Mouse (Mus musculus) 416B (cell line): Measurements from ENCODE around the gene Dlgap3.

Experiments
- DNase-seq: peaks from one replicate; pipeline ENCODE4 v3.0.0; 2011; ENCODE audit warnings: low read depth

The Dlgap3 gene

DNA sequence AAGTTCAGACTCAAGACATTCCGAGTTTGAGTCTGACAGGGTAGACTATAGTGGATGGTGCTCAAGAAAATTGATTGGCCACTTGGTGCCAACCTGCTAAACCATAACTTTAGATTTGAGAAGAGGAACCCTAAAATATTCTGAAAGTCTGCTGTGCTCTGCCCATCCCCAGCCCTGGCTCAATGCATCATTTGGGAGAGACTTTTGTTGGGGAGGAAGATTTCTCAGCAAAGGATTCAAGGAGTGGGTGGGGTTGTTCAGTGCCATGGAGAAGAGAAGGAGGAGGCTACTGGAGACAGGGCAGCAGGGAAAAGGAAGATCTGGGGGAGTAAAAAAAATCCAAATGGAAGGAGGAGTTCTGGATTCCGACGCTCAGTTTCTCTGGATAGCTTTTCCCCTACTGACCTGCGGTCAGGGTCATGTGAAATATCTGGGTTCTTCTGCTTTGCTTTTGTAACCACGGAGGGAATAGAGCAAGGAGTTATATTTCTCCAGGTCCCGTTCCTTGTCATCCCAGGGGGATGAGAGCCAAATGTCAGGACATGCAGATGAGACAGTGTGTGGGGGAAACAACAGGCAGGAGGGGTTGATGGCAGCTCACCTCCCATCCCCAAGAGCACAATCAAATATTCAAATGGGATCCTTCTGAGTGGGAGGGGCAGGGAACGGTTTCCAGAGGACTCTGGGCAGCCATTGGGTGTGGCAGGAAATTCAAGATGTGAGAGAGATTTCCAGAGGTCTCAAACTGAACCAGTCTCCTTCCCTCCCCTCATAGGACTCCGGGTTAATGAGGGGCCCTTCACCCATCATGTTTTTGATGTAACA, 5.3 kb downstream of the Dlgap3 start:
- no peak for DNase-seq

GRCm38 (mm10) chr4:127174900-127175278, 5.9 kb downstream of the Dlgap3 start:
- no peak for DNase-seq

DNA sequence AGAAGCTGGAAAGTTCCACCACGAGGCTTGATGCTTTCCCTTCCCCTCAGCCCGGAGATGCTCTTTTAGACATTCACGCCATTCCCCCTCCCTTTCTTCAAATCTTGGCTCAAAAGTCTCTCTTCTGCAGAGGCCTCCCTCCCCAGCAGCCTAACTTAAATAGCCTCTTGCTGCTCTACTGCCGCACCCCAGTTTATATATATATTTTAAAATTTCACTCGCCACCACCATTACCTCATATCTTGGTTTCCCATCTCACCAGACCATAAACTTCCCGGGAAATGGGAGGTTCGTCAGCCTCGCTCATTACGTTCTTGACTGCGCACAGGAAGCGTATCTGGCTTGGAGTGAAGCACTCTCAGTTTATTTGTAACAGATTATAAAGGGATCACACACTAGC, 9.0 kb downstream of the Dlgap3 start:
- no peak for DNase-seq

DNA sequence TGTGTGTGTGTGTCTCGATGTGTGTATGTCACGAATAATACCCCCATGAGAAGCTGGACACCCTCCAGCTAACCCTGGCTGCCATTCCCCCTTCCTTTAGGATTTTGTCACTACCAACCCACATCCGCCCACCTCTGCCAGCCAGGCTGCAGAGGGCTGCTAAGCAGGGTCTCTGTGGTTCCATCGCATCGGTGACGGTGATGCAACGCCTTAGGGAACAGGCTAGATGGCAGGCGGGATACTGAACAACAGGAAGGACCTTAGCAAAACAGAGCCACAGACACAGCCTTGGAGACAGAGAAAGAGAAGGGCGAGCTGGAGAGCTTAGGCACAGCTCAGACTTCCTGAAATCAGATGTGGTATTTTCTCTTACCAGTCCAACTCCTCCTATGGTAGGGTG, 9.7 kb downstream of the Dlgap3 start:
- no peak for DNase-seq

DNA sequence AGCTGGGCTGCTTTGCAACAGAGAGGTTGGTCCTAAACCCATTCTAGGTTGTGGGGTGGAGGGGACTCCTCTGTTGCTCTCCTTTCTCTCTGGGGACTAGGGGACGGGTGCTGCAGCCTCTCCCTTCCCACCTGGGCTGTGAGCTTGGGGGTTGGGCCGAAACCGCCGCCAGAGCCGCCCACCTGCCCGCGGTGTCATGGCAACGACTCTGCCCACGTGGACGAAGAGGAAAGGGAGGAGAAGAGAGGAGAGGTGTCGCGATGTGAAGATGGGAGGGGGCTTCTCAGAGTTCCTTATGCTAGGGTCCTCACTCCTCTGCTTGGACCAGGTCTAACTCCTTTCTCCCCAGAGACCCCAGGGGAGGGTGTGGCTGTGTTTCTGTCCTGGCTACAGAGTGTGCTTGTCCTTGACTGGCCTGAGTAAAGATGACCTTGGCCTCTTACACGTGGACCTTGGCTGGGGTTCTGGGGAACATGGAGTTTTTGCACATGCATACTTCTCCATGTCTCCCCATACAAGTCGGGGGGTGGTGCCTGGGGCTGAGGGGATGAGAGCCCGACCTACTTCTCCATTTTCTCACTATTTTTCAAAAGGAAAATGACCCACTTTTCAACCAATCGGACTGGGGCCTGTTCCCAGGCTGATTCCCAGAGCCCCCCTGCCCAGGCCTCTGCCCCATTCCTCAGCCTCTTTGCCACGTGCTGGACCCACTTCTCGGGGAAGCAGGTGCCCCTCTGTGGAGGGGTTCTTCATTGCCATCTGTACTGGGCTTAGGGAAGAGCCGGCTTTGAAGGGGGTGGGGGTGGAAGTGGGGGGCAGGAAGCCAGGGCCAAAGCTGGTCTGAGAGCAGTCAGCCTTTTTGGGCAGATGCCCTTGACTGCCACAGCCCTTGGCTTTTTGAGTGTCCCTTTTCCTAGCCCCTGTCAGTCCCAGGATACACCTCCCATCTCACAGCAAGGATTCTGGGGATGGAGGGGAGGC, 10.8 kb downstream of the Dlgap3 start:
- DNase-seq: no peak

DNA sequence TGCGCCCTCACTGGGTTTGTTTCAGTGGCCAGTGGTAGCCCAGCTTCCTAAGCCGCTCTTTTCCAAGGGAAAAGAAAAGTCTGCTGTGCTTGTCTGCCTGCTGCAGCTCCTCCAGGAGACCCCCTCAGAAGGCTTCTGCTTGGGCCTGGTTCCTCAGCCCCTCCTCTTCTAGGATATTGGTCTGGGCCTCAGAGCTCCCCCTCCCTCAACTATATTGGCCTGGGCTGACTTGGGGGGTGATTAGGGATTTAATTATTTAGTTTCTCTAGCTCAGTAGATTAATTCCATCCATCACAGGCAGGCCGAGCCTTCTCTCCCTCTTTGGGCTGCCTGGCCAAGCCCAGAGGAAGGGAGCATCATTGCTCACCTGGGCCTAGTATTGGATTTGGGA, 11.4 kb downstream of the Dlgap3 start:
- no peak for DNase-seq

GRCm38 (mm10) chr4:127181010-127181409, 12.0 kb downstream of the Dlgap3 start:
- no peak for DNase-seq

GRCm38 (mm10) chr4:127183867-127184266, 14.9 kb downstream of the Dlgap3 start:
- no peak for DNase-seq

DNA sequence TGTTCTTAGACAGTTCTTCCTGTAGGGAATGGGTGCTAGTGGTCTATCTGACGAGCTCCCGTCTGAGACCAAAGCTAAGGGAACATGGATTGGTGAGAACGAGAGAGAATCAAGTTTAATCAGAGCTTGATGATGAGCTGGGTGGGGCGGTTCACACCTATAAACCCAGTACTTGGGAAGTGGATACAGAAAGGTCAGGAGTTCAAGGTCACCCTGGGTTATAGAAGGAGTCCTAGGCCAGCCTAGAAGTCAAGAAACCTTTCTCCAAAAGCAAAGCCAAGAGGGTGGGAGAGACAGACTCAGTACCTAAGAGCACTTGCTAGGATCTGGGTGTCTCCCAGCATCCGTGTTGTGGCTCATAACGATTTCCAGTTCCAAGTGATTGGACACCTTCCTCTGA, 21.9 kb downstream of the Dlgap3 start:
- no peak for DNase-seq

GRCm38 (mm10) chr4:127192704-127193103, 23.7 kb downstream of the Dlgap3 start:
- DNase-seq: no peak

DNA sequence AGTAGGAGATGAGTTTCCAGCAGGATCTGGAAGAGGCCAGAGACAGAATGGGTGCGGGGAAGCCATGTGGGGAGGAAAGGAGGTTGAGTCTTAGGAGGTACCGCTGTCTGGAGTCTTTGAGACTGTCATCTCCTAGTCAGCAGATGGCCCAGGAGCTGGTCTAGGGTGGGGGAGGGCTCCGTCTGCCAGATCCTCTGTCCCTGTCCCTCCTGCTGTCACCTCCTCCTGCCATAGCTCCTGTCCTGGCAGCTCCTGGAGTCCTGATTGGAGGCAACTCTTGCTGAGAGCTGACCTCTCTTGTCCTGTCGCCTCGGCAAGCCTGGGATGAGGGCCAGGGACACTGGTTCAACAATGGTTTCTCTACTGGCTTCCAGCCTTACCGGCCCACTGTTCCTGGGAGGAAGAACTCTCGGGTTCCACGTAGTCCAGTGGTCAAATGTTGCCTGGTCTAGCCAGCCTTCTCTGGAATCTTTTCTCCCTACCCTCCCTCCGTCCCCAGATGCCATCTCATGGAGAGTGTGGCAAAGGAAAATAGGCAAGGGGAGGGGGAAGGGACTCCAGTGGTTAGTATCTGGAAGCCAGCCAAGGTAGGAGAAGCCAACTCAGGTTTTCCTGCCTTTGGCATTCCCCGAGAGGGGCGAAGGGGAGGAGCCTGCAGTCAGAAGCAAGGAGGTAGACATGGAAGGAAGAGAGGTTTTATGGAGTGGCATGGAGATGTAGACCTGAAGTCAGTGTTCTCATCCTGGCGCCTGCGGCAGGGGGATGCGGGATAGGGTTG, 24.6 kb downstream of the Dlgap3 start:
- DNase-seq: no peak

DNA sequence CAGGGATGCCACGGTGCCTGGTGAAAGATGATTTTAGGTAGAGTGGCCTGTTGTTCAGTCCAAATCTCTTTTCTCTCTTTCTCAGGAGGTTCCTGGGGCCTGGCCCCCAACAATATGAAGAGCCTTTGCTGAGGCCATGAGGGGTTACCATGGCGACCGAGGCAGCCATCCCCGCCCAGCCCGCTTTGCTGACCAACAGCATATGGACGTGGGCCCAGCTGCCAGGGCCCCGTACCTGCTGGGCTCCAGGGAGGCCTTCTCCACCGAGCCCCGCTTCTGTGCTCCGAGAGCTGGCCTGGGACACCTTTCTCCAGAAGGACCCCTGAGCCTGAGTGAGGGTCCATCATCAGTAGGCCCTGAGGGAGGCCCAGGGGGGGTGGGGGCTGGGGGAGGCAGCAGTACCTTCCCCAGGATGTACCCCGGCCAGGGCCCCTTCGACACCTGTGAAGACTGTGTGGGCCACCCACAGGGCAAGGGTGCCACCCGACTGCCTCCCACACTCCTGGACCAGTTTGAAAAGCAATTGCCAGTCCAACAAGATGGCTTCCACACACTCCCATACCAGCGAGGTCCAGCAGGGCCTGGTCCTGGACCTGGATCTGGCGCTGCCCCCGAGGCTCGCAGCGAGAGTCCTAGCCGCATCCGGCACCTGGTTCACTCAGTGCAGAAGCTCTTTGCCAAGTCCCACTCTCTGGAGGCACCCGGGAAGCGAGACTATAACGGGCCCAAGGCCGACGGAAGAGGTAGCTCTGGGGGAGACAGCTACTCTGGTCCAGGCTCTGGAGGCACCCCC, 25.7 kb downstream of the Dlgap3 start:
- no peak for DNase-seq

GRCm38 (mm10) chr4:127198609-127199008, 29.6 kb downstream of the Dlgap3 start:
- no peak for DNase-seq

DNA sequence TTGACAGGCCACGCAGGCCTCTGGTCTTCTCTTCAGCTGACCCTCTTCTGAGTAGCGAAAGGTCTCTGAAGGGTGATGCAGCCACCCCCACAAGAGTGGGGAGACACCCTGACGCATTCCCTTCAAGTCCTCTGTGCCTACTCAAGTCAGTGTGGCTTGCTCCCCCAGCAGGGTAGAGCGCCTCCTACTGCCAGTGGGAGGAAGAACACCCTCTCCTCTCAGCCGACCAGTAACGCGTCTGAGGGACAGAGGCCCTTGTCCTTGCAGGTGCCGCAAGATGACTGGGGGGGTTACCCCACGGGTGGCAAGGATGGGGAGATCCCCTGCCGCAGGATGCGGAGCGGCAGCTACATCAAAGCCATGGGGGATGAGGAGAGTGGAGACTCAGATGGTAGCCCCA, 30.4 kb downstream of the Dlgap3 start:
- DNase-seq: peak; percentile 6

- DNase-seq: no peak
Measured at GRCm38 (mm10) chr4:127200164-127200722, 31.2 kb downstream of the Dlgap3 start.

GRCm38 (mm10) chr4:127200769-127201617, 32.0 kb downstream of the Dlgap3 start:
- DNase-seq: peak; percentile 17

DNA sequence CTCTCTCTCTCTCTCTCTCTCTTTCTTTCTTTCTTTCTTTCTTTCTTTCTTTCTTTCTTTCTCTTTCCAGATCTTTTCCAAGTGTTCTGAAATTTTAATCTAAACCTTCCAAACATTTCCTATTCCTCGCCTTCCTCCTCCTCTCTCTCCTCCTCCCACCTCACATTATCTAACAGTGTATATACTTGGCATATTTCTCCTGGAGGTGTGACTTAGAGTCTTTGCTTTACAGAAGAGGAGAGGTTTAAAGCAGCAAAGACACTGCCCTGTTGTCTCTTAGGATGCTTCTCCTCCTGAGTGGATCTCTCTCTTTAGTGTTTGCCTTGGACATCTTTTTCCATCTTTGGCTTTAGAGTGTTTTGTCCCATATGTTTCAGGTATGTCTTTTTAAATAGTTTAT, 34.1 kb downstream of the Dlgap3 start:
- DNase-seq: no peak

DNA sequence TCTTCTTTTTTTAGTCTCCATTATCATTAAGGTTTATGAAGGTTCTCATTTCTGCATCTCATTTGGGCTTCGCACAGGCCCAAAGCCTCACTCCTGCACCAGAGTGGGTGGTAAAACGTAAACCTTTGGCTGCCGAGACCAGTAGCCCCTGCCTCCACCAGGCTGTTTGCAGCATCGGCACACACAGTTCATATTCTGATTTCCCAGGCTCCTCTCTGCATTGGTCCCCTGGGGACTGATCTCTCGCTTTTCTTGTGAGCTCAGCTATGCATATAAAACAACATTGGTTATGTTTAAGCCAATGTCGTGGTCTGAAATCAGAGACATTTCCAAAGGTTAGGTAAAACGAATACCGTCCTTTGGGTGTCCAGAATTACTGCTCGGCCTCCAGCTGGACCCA, 42.3 kb downstream of the Dlgap3 start:
- DNase-seq: no peak

DNA sequence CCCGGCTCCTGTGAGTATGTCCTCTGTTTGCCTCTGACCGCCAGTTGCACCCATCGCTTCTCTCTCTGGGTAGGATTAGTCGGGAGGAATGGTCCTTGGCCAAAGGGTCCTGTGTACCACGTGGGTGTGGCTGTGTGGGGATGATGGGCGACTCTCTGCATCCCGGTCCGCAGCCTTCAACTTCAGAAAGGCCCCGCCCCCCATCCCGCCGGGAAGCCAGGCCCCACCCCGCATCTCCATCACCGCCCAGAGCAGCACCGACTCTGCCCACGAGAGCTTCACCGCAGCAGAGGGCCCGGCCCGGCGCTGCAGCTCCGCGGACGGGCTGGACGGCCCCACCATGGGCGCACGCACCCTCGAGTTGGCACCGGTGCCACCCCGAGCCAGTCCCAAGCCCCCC, 45.5 kb downstream of the Dlgap3 start:
- no peak for DNase-seq

DNA sequence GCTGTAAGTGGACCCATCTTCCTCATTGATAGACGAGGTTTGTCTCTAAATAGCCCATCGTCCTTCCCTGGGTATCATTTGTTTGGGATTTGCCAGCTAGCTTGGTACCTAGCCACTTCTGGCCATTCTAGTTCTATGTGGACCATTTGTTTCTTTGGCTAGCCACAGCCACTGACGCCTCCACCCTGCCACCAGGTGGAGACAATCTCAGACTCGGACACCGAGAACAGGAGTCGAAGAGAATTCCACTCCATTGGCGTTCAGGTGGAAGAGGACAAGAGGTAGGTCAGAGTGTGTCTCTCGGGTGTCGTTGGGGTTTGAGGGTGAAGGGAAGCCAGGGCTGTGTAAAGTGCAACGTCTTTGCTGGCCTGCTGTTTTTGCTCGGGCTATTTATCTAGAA, 46.1 kb downstream of the Dlgap3 start:
- peak; percentile 3 for DNase-seq
